Mouse (Mus musculus): ENCODE data around the gene Stk39.

Stk39 gene

DNA sequence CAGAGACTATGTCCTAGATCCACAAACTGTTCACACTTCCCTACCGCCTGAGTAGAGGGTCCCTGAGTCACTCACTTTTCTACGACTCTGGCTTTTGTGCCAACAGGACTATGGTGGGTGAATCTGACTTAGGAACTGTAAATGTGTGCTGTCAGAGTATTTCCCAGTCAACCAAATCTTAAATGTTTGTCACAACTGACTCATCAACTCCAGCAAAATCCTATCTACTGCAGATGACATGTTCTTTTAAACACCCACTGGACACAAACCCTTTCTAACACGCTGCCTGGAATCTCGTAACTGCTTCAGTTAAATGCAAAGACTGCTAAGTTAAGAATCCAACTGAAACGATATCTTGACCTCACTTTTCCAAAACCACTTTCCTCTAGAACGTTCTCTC, 135.2 kb downstream of the Stk39 start:
- no peak for DNase-seq

DNA sequence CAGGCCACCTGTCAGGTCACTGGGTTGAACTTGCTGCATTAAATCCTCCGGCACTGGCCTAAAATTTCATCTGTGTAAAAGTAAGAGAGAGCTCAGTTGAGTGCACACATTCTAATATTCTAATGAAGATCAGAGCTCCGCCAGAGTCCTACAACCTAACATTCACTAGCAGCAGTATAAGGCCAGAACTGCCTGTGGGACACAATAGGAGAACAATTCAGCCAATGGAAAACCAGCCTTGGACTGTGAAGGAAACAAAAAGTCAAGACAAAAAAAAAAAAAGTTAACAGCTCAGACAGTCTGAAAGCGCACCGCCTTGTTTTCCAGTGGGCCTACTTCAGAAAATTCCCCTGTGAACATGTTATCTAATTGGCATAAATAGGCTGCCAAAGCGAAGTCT, 137.1 kb downstream of the Stk39 start:
- DNase-seq, result no peak

GRCm38 (mm10) chr2:68325306-68325705, 146.8 kb downstream of the Stk39 start:
- DNase-seq, result peak; percentile 61

DNA sequence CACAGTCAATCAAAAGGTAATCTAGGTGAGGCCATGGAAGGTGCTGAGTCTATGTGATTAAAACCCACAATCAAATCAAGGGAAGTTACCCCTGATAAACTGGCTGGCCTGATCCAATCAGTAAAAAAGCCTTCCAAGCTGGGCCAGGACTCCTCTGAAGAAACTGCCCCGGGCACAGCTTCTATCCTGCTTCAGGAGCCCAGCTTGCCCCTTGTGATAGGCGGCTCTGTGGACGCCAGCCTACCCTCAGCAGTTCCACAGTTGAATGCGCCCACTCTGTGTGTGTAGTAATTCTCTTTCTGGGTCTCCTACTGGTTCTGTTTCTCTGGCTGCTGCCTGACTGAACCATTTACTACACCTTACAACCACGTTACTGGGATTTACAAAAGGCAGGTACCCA, 150.8 kb downstream of the Stk39 start:
- no peak for DNase-seq

- peak; percentile 87 for DNase-seq
These were observed 151.4 kb downstream of the Stk39 start for GRCm38 (mm10) chr2:68320670-68321069.

GRCm38 (mm10) chr2:68318452-68318851, 153.6 kb downstream of the Stk39 start:
- DNase-seq, result no peak

- no peak for DNase-seq
These were observed 154.2 kb downstream of the Stk39 start for GRCm38 (mm10) chr2:68317895-68318294.

GRCm38 (mm10) chr2:68317452-68317851, 154.6 kb downstream of the Stk39 start:
- DNase-seq, result no peak

- DNase-seq, result no peak
These were observed 156.8 kb downstream of the Stk39 start for GRCm38 (mm10) chr2:68315258-68315657.

GRCm38 (mm10) chr2:68310121-68310520, 161.9 kb downstream of the Stk39 start:
- DNase-seq, result no peak

GRCm38 (mm10) chr2:68306519-68306918, 165.5 kb downstream of the Stk39 start:
- DNase-seq, result no peak

DNA sequence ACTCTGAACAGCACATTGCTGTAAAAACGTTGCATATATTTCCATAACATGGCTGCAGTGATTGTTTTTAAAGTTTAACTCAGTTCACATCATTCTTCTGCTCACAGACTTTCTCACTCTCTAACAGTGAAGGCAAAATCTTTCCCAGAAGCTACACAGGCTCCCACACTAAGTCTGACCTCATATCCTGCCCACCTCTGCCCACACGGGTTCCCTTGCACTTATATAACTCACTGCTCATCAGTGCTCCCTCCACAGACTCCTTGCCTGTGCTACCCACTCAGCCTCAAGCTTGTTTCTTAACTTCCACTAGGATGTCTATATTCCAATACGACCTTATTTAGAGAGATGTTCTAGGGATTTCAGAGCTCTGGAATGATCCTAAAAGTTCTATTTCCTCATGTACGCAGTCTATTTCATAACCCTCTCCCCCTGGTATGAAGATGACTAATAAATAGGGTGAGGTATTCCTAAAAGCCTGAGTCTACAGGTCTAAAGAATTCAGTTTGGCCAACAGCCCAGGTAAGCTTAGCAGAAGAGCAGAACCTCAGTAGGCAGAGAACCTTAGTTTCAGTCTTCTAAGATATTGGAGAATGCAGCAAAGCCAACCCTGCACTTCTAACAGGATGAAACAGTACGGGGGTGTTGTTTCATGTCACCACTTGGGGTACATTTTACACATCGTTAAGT, 167.2 kb downstream of the Stk39 start:
- DNase-seq, result no peak

- DNase-seq, result peak; percentile 81
These were observed 170.1 kb downstream of the Stk39 start for GRCm38 (mm10) chr2:68301811-68302542.

DNA sequence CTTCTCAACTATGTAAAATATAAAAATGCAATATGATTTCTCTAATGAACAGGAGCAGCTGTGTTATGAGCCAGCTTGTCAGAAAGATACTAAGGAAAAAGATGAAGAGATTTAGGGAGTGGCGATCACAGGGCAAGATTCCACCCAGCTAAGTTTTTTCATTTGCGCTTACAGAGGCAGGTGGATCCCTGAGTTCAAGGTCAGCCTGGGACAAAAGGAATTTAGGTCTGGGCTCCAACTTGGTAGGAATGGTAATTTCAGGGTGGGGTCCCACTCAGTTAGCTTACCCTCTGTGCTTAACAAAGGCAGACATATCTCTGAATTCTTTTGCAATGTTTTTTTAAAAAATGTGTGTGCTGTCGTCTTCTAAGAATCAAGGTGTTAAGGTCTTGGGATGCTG, 173.7 kb downstream of the Stk39 start:
- DNase-seq, result no peak

GRCm38 (mm10) chr2:68297955-68298354, 174.1 kb downstream of the Stk39 start:
- no peak for DNase-seq

DNA sequence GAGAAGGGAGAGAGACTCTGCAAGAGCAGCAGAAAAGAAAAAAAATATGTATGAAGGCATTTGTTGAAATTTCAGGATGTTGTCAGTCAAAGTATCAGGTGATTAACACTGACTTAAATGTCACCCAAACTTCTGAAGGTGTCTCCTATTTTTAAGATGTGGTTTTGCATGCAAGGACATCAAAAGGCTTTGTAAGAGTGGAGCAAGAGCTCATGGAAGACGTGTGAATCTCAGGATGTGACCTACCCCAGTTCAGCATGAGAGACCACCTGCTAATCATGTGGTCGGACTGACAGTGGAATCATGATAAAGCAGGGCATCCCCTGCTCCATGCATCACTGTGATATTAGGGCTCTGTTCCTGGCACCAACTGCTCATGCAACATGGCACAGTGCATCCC, 175.3 kb downstream of the Stk39 start:
- DNase-seq, result no peak

GRCm38 (mm10) chr2:68292539-68293320, 179.3 kb downstream of the Stk39 start:
- DNase-seq, result no peak

DNA sequence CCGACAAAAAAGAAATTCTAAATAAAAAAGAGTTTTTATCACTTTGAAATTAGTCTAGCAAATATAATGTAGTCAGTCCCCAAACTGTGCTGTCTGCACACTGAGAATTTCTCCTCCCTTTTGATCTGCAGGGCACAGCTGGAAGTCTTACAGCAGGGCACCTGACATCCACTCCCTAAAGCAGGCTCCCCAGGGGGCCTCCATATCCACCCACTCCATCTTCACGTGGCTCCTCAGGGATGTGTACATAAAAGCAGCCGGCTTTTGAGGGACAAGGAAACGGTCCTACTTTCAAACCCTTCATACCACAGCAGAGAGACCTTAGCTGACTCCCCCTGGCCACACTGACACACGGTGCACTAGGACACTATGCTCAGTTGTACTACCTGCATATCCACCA, 180.2 kb downstream of the Stk39 start:
- no peak for DNase-seq

DNA sequence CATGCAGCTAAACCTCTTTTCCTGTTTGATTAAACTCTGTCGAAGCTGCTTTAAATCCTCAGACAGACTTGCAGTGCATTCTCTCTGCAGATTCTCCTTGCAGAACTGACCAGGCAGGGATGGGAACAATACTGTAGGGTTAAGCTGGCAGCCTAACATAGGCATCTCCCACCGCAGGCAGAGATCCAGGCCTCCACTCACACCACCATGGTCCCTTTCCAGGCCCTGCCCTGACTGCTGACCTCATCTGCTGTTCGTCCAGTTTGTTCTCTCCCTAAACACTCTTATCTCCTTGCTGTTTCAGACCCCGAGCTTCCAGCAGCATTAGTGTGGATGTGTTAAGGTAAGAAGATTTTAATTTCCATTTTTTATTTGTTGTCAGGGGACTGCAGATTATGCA, 182.1 kb downstream of the Stk39 start:
- DNase-seq, result no peak

- no peak for DNase-seq
These were observed 182.9 kb downstream of the Stk39 start for GRCm38 (mm10) chr2:68289177-68289576.

- no peak for DNase-seq
These were observed 184.0 kb downstream of the Stk39 start for GRCm38 (mm10) chr2:68288106-68288505.

DNA sequence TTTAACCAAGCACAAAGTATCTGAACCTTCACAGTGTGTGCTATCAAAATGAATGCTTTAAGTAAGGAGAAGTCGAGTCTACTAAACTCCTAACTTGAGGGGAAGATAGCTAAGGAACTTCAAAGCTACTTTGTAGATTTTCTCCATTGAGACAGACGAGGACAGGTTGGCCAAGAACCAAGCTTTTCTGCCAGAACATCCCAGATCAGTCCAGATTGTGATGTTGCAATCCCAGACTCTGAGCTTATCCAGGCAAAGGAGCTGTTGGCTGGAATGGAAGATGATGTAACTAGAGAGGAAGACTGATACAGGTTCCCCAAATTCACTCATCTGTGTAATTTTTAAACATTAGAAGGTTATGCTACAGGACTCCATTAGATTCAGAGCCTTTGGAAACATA, 187.7 kb downstream of the Stk39 start:
- DNase-seq, result peak; percentile 47

DNA sequence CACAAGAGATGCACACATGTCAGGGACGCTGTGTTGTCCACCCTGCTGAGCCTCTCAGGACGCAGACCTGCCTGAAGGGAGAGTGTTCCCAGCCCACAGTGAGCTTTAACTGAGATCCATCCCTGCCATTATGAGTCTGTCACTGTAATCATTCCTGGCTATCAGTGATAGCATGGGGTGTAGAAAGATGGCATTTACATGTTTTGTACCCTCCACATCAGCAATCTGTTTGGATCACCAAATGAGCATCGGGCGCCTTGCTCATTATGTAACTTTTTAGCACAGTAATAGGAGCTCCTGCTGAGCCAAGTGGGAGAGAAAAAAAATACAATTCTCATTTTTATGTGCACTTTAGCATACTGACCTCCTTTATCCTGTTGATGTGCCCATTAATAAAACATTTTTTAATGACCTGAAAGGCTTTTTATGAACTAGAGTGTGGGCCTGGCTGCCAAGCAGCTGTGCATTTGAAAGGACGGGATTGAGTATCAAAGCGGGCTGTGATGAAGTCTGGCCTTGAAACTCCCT, 189.0 kb downstream of the Stk39 start:
- DNase-seq, result peak; percentile 42

GRCm38 (mm10) chr2:68281575-68281974, 190.5 kb downstream of the Stk39 start:
- peak; percentile 76 for DNase-seq

Measured in layer of hippocampus, adult 9-11 months (tissue).